Mouse (Mus musculus) thymus, postnatal 4 days (tissue): ENCODE results near the gene Hist2h2bb.
A peak's percentile ranks its signal among the peaks of the same experiment; 100 is the strongest.
"Not testable (repeated sequence)": the region's sequence is repeated elsewhere in the genome, so short reads cannot be mapped to it uniquely, and the experiment has no call there.

Experiments used
- DNase-seq: peaks from one replicate; pipeline ENCODE4 v3.0.0; 2021

Gene Hist2h2bb

DNA sequence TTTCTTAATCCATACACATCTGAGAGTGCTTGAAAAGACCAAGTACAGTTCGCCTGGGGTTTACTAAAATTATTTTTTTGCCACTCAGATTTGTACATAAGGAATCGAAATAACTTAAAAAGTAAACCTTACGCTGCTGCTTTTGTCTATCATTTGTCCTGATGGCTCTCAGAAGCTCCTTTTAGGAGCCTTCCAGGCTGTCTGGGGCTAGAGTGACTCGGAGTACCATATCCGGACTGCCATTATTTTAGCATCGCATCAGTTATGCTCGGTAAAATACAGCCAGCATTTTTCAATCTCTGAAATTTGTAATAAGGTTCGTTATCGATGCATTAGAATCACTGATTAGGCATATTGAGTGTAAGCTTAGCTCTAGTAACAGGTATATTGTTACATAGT lies 28.8 kb upstream of the Hist2h2bb start:
- DNase-seq = no peak

DNA sequence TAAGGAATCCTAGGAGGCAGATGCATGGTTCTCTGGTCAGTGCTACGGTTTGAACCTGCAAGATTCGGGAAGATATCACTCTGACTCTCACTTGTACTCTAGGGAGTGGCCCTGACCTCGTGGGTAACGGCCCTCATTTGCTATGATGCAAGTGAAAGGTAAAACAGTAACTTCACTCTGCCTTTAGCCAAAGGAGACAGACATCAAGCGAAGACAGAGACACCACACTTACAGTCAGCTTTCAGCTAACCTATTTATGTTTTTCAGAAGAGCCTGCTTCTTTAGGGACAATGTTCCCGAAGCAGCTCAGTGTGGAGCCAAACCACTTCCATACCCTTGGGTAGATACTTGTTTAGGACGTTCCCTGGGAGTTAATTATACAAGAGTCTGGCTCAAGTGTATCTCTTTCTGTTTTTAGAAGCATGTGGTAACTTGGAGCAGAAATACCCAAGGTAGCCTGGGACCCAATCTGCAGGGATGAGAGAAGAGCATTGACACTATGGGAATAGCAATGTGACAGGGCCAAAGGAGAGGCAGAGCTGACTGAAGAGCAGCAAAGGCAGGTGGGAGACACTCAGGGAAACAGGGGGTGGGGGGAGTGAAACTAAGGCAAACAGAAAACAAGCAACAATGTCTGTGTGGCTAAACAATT lies 25.5 kb upstream of the Hist2h2bb start:
- no peak for DNase-seq

GRCm38 (mm10) chr3:96245003-96245886 lies 24.3 kb upstream of the Hist2h2bb start, which contains the start of gene Hist2h2aa1:
Hist2h2aa1 (plus strand) TSS chr3:96245497.
- DNase-seq = peak; percentile 86

- not testable (repeated sequence) for DNase-seq
Measured at GRCm38 (mm10) chr3:96246018-96246417, 23.5 kb upstream of the Hist2h2bb start.

GRCm38 (mm10) chr3:96246427-96246856 lies 23.1 kb upstream of the Hist2h2bb start, which contains the start of gene Hist2h3c1:
Hist2h3c1 (plus strand) TSS chr3:96246685.
- DNase-seq = not testable (repeated sequence)

DNA sequence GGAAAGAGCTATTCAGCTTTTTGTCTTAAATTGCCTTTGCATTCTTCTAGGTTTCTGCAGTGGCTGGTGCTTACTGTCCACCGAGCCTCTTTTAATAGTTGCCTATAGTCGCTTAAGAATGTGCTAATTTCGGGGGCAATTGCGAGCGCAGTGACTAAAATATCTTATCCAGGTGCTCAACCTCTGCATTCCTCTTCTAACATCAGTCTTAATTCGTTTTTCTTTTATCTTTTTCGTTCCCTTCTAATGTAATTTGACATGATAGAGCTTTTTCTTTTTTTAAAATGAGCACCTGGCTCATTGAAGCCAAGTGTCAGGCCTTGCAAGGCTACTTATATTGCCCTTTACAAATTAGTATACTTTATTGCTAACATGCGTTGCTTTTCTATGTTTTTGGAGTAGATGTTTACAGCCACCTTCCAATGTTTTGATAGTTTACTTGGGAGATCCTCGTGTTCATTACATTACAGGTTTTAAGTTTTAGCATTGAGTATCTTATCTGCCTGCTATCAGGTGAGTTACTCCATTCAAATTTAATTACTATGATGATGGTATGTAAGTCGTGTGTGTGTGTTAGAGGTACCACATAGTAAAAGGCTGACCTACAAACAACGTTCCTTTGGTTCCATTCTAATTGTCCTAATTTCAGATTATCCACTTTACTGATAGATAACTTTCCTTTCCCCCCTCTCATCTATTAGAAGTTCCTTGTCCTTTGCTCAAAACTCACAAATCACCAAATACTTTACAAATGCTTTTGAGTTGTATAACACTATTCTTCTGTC lies 22.0 kb upstream of the Hist2h2bb start:
- DNase-seq = no peak

- DNase-seq = no peak
Measured at GRCm38 (mm10) chr3:96248141-96249033, 21.2 kb upstream of the Hist2h2bb start.

DNA sequence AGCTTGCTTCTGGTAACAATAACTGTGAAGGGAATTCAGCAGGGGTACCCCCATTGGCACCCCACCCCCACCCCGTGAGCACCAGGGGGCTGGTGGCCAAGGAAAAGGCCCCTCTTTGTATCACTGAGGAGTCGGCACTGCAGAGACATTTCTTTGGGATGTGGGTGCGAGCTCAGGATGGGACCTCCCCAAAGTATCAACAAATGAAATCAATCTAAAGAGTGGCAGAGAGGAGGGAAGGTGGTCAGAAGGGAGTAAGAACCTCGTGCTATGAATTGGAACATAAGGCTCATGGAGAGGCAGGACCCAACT lies 20.6 kb upstream of the Hist2h2bb start:
- peak; percentile 58 for DNase-seq

DNA sequence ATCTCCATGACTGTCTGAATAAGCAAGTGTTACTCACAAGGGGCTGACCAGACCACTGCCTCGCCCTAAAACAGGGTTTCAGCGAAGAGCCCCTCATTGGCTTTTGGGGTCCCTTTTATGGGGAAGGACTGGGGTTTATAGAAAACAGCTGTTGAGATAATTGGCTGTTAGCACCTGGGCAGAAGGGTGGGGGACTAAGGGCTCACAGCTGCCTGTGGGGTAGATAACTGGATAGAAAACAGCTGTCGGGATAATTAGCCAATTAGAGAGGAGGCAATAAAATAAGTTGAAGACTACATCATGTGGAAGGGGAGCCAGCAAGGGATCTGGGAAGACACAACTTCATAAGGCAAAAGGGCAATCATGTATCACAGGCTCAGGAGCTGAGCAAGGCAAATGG lies 18.7 kb upstream of the Hist2h2bb start:
- no peak for DNase-seq

- no peak for DNase-seq
Measured at GRCm38 (mm10) chr3:96251787-96252186, 17.8 kb upstream of the Hist2h2bb start.

DNA sequence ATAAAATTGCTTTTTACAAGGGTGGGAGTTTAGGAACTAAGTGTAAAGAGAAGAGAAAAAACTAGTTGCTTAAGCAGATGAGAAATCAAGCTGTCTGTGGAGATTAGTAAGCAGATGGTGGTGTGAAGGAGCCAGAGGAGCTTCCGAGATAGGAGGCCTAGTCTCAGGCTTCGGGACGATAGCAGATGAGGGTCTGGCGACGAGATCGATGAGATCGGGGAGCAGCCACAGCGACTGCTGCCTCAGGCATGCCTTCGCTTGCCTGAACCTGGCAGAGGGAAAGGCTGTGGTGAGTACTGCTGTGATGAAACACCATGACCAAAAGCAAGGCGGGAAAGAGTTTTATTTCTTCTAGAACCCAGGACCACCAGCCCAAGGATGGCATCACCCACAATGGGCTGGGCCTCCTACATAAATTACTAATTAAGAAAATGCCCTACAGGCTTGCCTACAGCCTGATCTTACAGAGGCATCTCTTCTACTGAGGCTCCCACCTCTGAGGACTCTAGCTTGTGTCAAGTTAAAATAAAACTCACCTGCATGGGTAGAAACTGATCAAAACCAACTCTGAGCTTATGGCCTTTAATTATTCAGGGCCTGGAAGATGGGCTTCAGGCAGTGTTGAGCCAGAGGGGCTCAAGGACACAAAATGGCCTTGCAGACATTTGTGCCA lies 14.7 kb upstream of the Hist2h2bb start:
- DNase-seq = no peak

DNA sequence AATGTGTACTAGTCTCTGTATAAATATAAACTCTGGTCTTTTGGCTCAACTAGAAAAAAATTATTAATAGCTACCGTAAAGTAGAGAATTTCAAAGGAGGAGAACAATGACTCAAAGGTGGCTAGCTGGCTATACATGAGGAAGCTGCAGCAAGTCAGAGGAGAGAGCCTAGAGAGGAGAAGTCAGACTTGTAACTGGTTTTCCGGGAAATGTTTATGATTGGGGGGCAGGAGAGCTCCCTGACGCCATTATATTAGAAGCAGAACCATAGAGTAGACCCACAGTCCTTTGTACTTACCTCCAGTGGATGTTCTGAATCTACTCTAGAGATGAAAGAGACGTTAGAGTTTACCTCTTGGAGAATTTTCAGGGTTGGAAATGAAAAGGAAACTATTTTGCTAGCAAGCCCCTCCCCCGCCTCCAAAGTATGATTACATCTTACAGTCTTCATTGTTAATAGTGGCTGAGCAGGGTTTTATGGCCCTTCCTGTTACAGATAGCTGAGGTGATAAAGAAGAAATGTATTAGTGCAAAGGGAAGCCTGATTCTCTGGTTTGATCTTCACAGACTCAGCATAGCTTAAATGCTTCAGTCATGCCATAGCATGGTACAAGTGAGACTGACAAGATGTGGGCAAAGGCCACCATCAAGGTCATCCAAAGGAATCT lies 13.5 kb upstream of the Hist2h2bb start:
- no peak for DNase-seq

DNA sequence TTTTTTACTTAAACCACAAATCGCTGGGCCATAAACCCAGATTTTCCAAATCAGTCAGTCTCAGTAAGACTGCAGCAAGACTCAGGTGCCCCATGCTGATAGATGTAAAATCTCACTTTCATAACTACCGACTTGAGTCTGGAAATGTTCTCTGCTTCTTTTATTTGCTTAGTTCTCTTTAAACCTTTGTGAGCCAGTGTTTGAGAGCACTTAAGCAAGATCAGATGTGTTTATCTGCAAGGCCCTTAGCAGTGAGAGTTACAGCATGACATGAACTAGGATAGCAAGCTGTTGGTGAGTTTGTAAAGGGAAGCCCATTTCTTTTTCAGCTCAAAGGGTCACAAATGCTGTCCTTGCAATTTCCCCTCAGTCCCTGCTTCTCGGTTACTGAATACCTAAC lies 12.4 kb upstream of the Hist2h2bb start:
- no peak for DNase-seq

DNA sequence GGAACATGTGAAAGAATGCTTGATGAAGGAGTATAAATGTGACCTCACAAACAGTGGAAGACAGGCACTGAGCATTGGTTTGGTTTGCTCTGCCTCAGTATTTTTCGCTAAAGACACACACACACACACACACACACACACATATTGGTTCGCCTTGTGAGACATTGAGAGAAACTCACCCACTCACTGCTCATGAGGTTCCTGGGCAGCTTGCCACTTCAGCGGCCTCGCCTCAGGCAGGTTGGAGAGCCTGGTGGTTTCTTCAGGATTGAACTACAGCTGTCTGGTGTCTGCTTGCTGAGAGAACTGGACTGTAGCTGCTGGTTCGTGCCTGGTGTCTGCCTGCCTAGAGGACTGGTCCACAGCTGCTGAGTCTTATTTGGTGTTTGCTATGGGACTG lies 9.3 kb upstream of the Hist2h2bb start:
- no peak for DNase-seq

DNA sequence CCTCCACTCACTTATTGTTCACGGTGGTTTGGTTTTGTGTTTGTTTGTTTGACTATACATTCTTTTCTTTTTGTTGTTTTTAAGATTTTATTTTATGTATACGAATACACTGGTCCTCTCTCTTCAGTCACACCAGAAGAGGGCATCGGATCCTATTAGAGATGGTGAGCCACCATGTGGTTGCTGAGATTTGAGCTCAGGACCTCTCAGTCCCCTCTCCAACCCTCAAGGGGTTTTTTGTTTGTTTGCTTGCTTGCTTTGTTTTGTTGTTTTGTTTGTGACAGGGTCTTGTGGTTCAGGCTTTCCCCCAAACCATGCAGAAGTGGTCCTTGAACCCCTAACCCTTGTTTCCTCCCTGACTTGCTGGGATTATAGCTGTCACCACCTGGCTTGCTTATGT lies 7.9 kb upstream of the Hist2h2bb start:
- no peak for DNase-seq

DNA sequence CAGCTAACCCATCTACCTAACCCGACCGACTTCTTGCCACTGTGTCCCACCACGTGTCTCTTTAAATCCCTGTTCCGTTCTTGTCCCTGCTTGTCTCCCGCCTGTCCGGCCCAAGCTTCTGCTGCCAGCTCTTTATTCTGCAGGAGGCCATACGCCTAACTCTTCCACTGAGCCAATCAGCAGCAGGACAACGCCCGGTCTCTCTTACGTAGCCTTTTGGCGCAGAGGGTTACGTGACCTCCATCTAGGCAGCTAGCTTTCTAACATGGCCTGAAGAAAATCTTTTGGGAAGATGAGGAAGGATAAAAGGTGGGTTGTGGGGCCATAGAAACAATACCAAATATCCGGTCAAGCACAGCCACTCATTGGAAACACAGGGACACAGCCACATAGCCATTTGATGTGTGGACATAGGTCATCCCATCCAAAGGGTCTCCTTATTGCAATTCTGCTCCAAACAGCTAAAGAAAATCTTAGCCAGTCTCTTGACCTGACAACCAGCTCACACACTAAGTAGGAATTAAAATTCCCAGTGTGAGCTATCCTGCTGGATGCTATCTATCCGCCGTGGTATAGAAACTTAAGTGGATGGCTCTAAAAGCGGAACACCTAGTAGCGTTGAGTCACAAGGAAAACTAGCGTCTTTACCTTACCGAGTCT lies 7.2 kb upstream of the Hist2h2bb start:
- DNase-seq = peak; percentile 56

DNA sequence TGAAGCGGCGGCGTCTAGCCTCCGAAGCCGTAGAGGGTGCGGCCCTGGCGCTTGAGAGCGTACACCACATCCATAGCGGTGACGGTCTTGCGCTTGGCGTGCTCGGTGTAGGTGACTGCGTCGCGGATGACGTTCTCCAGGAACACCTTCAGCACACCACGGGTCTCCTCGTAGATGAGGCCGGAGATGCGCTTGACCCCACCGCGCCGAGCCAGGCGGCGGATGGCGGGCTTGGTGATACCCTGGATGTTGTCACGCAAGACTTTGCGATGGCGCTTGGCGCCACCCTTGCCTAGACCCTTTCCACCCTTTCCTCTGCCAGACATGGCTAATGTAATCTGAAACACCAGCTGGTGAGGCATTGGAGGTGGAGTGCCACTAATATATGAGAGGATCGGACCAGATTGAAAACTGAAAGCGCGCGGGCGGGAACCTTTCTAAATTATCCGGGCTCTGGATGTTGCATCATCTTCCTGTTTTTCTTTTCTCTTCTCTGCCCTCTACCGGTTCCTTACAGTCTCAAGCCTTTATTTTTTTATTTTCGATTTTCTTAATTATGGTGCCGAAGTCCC lies 6.5 kb upstream of the Hist2h2bb start, which contains the start of gene Hist2h4:
Hist2h4 (minus strand) TSS at position 333 of the 572 bp plus-strand sequence.
- peak; percentile 91 for DNase-seq

- DNase-seq = peak; percentile 65
Measured at GRCm38 (mm10) chr3:96263558-96264403, 5.8 kb upstream of the Hist2h2bb start.

DNA sequence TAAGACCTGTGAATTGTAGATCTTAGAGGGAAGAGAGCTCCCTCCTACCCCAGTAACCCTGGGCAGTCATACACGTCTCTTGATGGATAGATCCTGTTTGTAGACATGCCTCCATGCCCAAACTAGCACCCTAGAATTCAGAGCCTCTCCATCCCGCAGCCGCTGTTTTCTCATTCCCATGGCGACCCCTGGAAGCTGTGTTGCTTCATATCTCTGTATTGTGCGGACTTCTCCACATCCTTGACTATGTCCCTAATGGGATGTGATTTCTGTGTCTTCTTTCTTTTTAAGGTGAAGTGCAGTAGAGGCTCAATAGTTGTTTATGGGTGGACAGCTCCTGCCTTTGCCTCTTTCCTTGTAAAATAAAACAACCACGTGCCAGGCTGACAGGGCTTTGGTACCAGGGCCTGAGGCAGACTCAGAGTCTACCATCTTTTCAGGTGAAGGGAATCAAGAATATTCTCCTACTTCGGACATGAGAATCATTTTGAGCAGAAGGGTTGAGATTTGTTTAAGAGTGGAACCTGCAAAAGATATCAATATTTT lies 5.1 kb upstream of the Hist2h2bb start:
- DNase-seq = no peak
